Mouse (Mus musculus) MEL (cell line): Measurements from ENCODE around the gene Wdr37. TPM values are rescaled to one million over a fixed set of nuclear protein-coding genes. Genes with fewer than 3 reads are reported as not detected.

Source experiments
- DNase-seq: peaks from one replicate; pipeline ENCODE4 v3.0.0; 2011; ENCODE audit warnings: low read depth, low spot score
- H3K27ac ChIP-seq: 2 replicates; pipeline ENCODE4 v1.5.1; 2012; ENCODE audit warnings: low read depth, mild to moderate bottlenecking, control low read depth, low read length, moderate library complexity; ENCODE audit not compliant: control insufficient read depth
- H3K27me3 ChIP-seq, 2 experiments: fragments of 150-350 bp in 1 of 2; sonication (generic) in 1 of 2; 2 replicates each; pipeline ENCODE4 v1.6.1; 2012; ENCODE audit warnings: low read length in 2 of 2, mild to moderate bottlenecking in 2 of 2, improper control_type of control experiment in 1 of 2, moderate library complexity in 1 of 2; ENCODE audit not compliant: insufficient read depth in 2 of 2, control insufficient read depth in 1 of 2
- H3K36me3 ChIP-seq, 2 experiments: 2 replicates each; pipeline ENCODE4 v1.6.1; 2012 to 2014; ENCODE audit warnings: low read length in 2 of 2, improper control_type of control experiment in 1 of 2, inconsistent platforms in 1 of 2, mild to moderate bottlenecking in 1 of 2; ENCODE audit not compliant: insufficient read depth in 2 of 2, control insufficient read depth in 1 of 2
- H3K4me1 ChIP-seq, 2 experiments: fragments of 150-350 bp in 1 of 2; sonication (generic) in 1 of 2; 2 replicates each; pipeline ENCODE4 v1.6.1; 2012; ENCODE audit warnings: low read length in 2 of 2, improper control_type of control experiment in 1 of 2, mild to moderate bottlenecking in 1 of 2; ENCODE audit not compliant: insufficient read depth in 2 of 2, control insufficient read depth in 1 of 2
- H3K4me3 ChIP-seq, 2 experiments: fragments of 150-350 bp in 1 of 2; sonication (generic) in 1 of 2; 2 replicates each; pipeline ENCODE4 v1.5.1; 2012; ENCODE audit warnings: low read depth in 2 of 2, low read length in 2 of 2, mild to moderate bottlenecking in 2 of 2, moderate library complexity in 2 of 2, control low read depth in 1 of 2, improper control_type of control experiment in 1 of 2; ENCODE audit not compliant: control insufficient read depth in 1 of 2, insufficient read depth in 1 of 2
- H3K79me2 ChIP-seq: 2 replicates; pipeline ENCODE4 v1.6.1; 2012; ENCODE audit warnings: mild to moderate bottlenecking, low read length, moderate library complexity; ENCODE audit not compliant: control insufficient read depth, poor library complexity, insufficient read depth
- H3K9ac ChIP-seq: 2 replicates; pipeline ENCODE4 v1.6.1; 2012; ENCODE audit warnings: low read depth, mild to moderate bottlenecking, control low read depth, low read length, moderate library complexity; ENCODE audit not compliant: control insufficient read depth, poor library complexity, severe bottlenecking
- H3K9me3 ChIP-seq: fragments of 150-350 bp; sonication (generic); replicated peaks from 2 replicates; pipeline ENCODE4 v1.6.1; 2012; ENCODE audit warnings: mild to moderate bottlenecking, low read length, improper control_type of control experiment, moderate library complexity; ENCODE audit not compliant: insufficient read depth
- CHD2 ChIP-seq: IDR thresholded peaks from 2 replicates; pipeline ENCODE4 v1.6.1; 2011; ENCODE audit warnings: low read length, improper control_type of control experiment
- CTCF ChIP-seq, 3 experiments: IDR thresholded peaks in 2 of 3; conservative IDR thresholded peaks in 1 of 3; 2 replicates each; pipeline ENCODE4 v1.5.1; 2011 to 2012; ENCODE audit warnings: low read length in 3 of 3, low read depth in 2 of 3, mild to moderate bottlenecking in 2 of 3, improper control_type of control experiment in 1 of 3, inconsistent platforms in 1 of 3, mixed read lengths in 1 of 3, moderate library complexity in 1 of 3; ENCODE audit not compliant: control insufficient read depth in 1 of 3, insufficient read depth in 1 of 3, poor library complexity in 1 of 3, severe bottlenecking in 1 of 3
- E2F4 ChIP-seq: IDR thresholded peaks from 2 replicates; pipeline ENCODE4 v1.6.1; 2011; ENCODE audit warnings: low read depth, low read length, improper control_type of control experiment, borderline replicate concordance
- EP300 ChIP-seq, 2 experiments: IDR thresholded peaks; 2 replicates each; pipeline ENCODE4 v1.6.1; 2011; ENCODE audit warnings: improper control_type of control experiment in 2 of 2, low read length in 2 of 2, low read depth in 1 of 2, mild to moderate bottlenecking in 1 of 2
- ETS1 ChIP-seq: IDR thresholded peaks from 2 replicates; pipeline ENCODE4 v1.6.1; 2012; ENCODE audit warnings: low read depth, mild to moderate bottlenecking, inconsistent platforms, low read length, improper control_type of control experiment, moderate library complexity
- GATA1 ChIP-seq: IDR thresholded peaks from 2 replicates; pipeline ENCODE4 v1.6.1; 2011; ENCODE audit warnings: low read depth, low read length, improper control_type of control experiment
- KAT2A ChIP-seq: conservative IDR thresholded peaks from 2 replicates; pipeline ENCODE4 v1.6.1; 2012; ENCODE audit warnings: low read depth, low read length, improper control_type of control experiment, inconsistent platforms
- POLR2AphosphoS2 ChIP-seq: IDR thresholded peaks from 2 replicates; pipeline ENCODE4 v1.6.1; 2011; ENCODE audit warnings: low read length, improper control_type of control experiment
- RCOR1 ChIP-seq: IDR thresholded peaks from 2 replicates; pipeline ENCODE4 v1.6.1; 2012; ENCODE audit warnings: low read depth, mild to moderate bottlenecking, inconsistent platforms, low read length, improper control_type of control experiment
- SIN3A ChIP-seq: IDR thresholded peaks from 2 replicates; pipeline ENCODE4 v1.6.1; 2012; ENCODE audit warnings: low read length, improper control_type of control experiment, inconsistent platforms
- TBP ChIP-seq: IDR thresholded peaks from 2 replicates; pipeline ENCODE4 v1.8.0; 2011; ENCODE audit warnings: low read depth, low read length, improper control_type of control experiment
- TCF12 ChIP-seq: IDR thresholded peaks from 2 replicates; pipeline ENCODE4 v1.6.1; 2014; ENCODE audit warnings: low read depth, mild to moderate bottlenecking, inconsistent platforms, low read length, improper control_type of control experiment, moderate library complexity
- USF1 ChIP-seq: IDR thresholded peaks from 2 replicates; pipeline ENCODE4 v1.6.1; 2014; ENCODE audit warnings: low read depth, mild to moderate bottlenecking, inconsistent platforms, low read length, improper control_type of control experiment, moderate library complexity
- ZKSCAN1 ChIP-seq: IDR thresholded peaks from 2 replicates; pipeline ENCODE4 v1.6.1; 2012; ENCODE audit warnings: low read depth, mild to moderate bottlenecking, inconsistent platforms, low read length, improper control_type of control experiment, moderate library complexity
- ZNF384 ChIP-seq: IDR thresholded peaks from 2 replicates; pipeline ENCODE4 v1.6.1; 2012; ENCODE audit warnings: low read depth, mild to moderate bottlenecking, inconsistent platforms, low read length, improper control_type of control experiment
- polyA plus RNA-seq, 2 experiments: library from polyadenylated mRNA; stranded (reverse) in 1 of 2; unstranded in 1 of 2; fragments of >175 nt in 1 of 2; fragments of >200 nt in 1 of 2; gene quantifications; 2 replicates each; pipeline versions ENCODE4 v1.2.1 to v1.2.4; 2012; ENCODE audit warnings: low replicate concordance in 2 of 2, low read depth in 1 of 2; ENCODE audit not compliant: insufficient read length in 2 of 2, insufficient read depth in 1 of 2, missing spikeins in 1 of 2
- total RNA-seq: library from RNA; depleted of rRNA; stranded (reverse); fragments of 300-350 nt; gene quantifications from 2 replicates; pipeline ENCODE4 v1.2.3, GENCODE M21; 2012

The Wdr37 gene
- total and polyA plus RNA-seq, 3 experiments, result 8.6 to 14.7 TPM; not detected in 1

- TF ChIP-seq ZKSCAN1 (no peak), E2F4 (no peak), ETS1 (no peak), USF1 (no peak), KAT2A (no peak), GATA1 (no peak), TBP (no peak)
- Histone ChIP-seq H3K9me3 (no peaks in the 10 kb centered on the region), H3K4me1 (peaks cover 5 to 10% of the 10 kb centered on the region in 2 experiments), H3K36me3 (peaks cover 13% of the 10 kb centered on the region in 2 experiments), H3K79me2 (no peaks in the 10 kb centered on the region), H3K27ac (no peak overlapping the region), H3K27me3 (no peaks in the 10 kb centered on the region), H3K4me3 (no peak overlapping the region), H3K9ac (no peak overlapping the region)
- DNase-seq, result no peak
Measured at GRCm38 (mm10) chr13:8834573-8834972, 37.1 kb downstream of the Wdr37 start.

- Histone ChIP-seq H3K9ac (no peak overlapping the region), H3K27me3 (no peaks in the 10 kb centered on the region), H3K36me3 (peaks cover 13 to 16% of the 10 kb centered on the region in 2 experiments), H3K4me3 (no peak overlapping the region)
- TF ChIP-seq ZNF384 (peak; percentile 42; the same call in 1 of the 2 replicates), CHD2 (no peak), CTCF (IDR thresholded peaks at IDR 0.05 in 2 of 3, conservative IDR thresholded peaks at IDR 0.05 in 1 of 3; ENCODE audit: control insufficient read depth in 1 of 3, insufficient read depth in 1 of 3, low read depth in 2 of 3, low read length in 3 of 3, poor library complexity in 1 of 3, severe bottlenecking in 1 of 3) (peak in 1 of 3 experiments; percentile 13; a peak in 1 of 6 replicates)
- TF ChIP-seq, all 39 proteins: peak for 2
- Histone ChIP-seq H3K79me2 (no peaks in the 10 kb centered on the region; the same call in 1 of the 2 replicates), H3K4me1 (peaks cover 5 to 10% of the 10 kb centered on the region in 2 experiments), H3K27ac (no peak overlapping the region), H3K9me3 (no peaks in the 10 kb centered on the region)
- DNase-seq, result no peak
Measured at GRCm38 (mm10) chr13:8831546-8832251, 40.0 kb downstream of the Wdr37 start.

GRCm38 (mm10) chr13:8830696-8831095 lies 41.0 kb downstream of the Wdr37 start:
- Histone ChIP-seq H3K36me3 (peaks cover 13 to 18% of the 10 kb centered on the region in 2 experiments), H3K79me2 (no peaks in the 10 kb centered on the region; the same call in 1 of the 2 replicates), H3K27ac (no peak overlapping the region), H3K27me3 (no peaks in the 10 kb centered on the region), H3K4me3 (no peak overlapping the region), H3K4me1 (peaks cover 5 to 10% of the 10 kb centered on the region in 2 experiments), H3K9me3 (no peaks in the 10 kb centered on the region), H3K9ac (no peak overlapping the region)
- TF ChIP-seq RCOR1 (0 out of 2 replicates have a peak, but pooled peaks have one; percentile 19), ZNF384 (peak; percentile 81), SIN3A (0 out of 2 replicates have a peak, but pooled peaks have one; percentile 23), TBP (no peak), TCF12 (peak; percentile 59; the same call in 1 of the 2 replicates), ETS1 (peak; percentile 64), EP300 (IDR thresholded peaks at IDR 0.05; ENCODE audit: low read depth in 1 of 2, low read length in 2 of 2) (peak; percentile 56 to 67; a peak in 3 of 4 replicates), POLR2AphosphoS2 (no peak), GATA1 (peak; percentile 74)
- DNase-seq, result peak; percentile 38
